Mouse (Mus musculus) lung, embryonic 14.5 days (tissue): ENCODE data around the gene Il4i1. TPM values are rescaled to one million over a fixed set of nuclear protein-coding genes. Genes with fewer than 3 reads are reported as not detected.

Source experiments
- ATAC-seq: fragments of 200-750 bp; cut with Nextera tagmentation; 2 replicates; pipeline ENCODE4 v1.8.0; 2017; ENCODE audit warnings: mild to moderate bottlenecking, moderate TSS enrichment, moderate library complexity; ENCODE audit not compliant: insufficient read depth
- DNase-seq: peaks from one replicate; pipeline ENCODE4 v3.0.0-alpha.2; 2015
- H3K27ac ChIP-seq: fragments of 300-500 bp; sonication (generic); 2 replicates; pipeline ENCODE4 v1.5.1; 2014; ENCODE audit warnings: low read depth, mild to moderate bottlenecking, moderate library complexity
- H3K27me3 ChIP-seq: fragments of 300-500 bp; sonication (generic); 2 replicates; pipeline ENCODE4 v1.6.1; 2014; ENCODE audit warnings: low read length, control low read depth; ENCODE audit not compliant: insufficient read depth
- H3K36me3 ChIP-seq: fragments of 300-500 bp; sonication (generic); 2 replicates; pipeline ENCODE4 v1.6.1; 2014; ENCODE audit warnings: control low read depth; ENCODE audit not compliant: insufficient read depth
- H3K4me1 ChIP-seq: fragments of 300-500 bp; sonication (generic); 2 replicates; pipeline ENCODE4 v1.6.1; 2014; ENCODE audit warnings: antibody characterized with exemption, control low read depth; ENCODE audit not compliant: insufficient read depth
- H3K4me2 ChIP-seq: fragments of 300-500 bp; sonication (generic); 2 replicates; pipeline ENCODE4 v1.6.1; 2014; ENCODE audit warnings: mild to moderate bottlenecking
- H3K4me3 ChIP-seq: fragments of 300-500 bp; sonication (generic); 2 replicates; pipeline ENCODE4 v1.5.1; 2014; ENCODE audit warnings: low read depth, low read length
- H3K9ac ChIP-seq: fragments of 300-500 bp; sonication (generic); 2 replicates; pipeline ENCODE4 v1.6.1; 2014
- H3K9me3 ChIP-seq: fragments of 300-500 bp; sonication (generic); 2 replicates; pipeline ENCODE4 v1.6.1; 2016; ENCODE audit warnings: low read depth, low read length, control low read depth
- CTCF ChIP-seq: IDR thresholded peaks from 2 replicates; pipeline ENCODE4 v1.5.1; 2016; ENCODE audit warnings: antibody characterized with exemption, low read depth
- WGBS: fragments of 180-500 bp; shearing (Covaris S2); extraction: QIAGEN DNeasy Blood & Tissue Kit; methylation state at CpG from one replicate; pipeline ENCODE4 v1.1.7; 2014; 5-methylcytosine and 5-hydroxymethylcytosine counted together
- polyA plus RNA-seq: library from polyadenylated mRNA; unstranded; fragments of >200 nt; fragmentation: Nextera tagmentation; extraction: Ambion mirVana; gene quantifications from 2 replicates; pipeline ENCODE4 v1.2.1, GENCODE M21; 2014

Gene Il4i1
- polyA plus RNA-seq, 1 experiment from 2014 or later, result 0.93 TPM

GRCm38 (mm10) chr7:44848561-44849415 is 32.6 kb downstream of the Il4i1 start, which contains the start of the genes Akt1s1 and Tbc1d17:
Akt1s1 (plus strand) TSS chr7:44848991.
Tbc1d17 (minus strand) TSS chr7:44849079.
- Histone ChIP-seq H3K4me3 (peak within 1 kb of the TSS; percentile 83), H3K4me2 (peak within 1 kb of the TSS; percentile 76), H3K27me3 (no peaks in the 10 kb centered on the region), H3K27ac (peak within 1 kb of the TSS; percentile 98), H3K4me1 (peaks cover 12% of the 10 kb centered on the region), H3K36me3 (peaks cover 53% of the 10 kb centered on the region), H3K9me3 (no peaks in the 10 kb centered on the region), H3K9ac (peak within 1 kb of the TSS; percentile 84)
- DNase-seq (peak; percentile 99), ATAC-seq (peak; percentile 84)
- TF ChIP-seq CTCF, result no peak
- under 1% methylated on average over 54 of the region's 54 CpGs for whole genome bisulfite sequencing

DNA sequence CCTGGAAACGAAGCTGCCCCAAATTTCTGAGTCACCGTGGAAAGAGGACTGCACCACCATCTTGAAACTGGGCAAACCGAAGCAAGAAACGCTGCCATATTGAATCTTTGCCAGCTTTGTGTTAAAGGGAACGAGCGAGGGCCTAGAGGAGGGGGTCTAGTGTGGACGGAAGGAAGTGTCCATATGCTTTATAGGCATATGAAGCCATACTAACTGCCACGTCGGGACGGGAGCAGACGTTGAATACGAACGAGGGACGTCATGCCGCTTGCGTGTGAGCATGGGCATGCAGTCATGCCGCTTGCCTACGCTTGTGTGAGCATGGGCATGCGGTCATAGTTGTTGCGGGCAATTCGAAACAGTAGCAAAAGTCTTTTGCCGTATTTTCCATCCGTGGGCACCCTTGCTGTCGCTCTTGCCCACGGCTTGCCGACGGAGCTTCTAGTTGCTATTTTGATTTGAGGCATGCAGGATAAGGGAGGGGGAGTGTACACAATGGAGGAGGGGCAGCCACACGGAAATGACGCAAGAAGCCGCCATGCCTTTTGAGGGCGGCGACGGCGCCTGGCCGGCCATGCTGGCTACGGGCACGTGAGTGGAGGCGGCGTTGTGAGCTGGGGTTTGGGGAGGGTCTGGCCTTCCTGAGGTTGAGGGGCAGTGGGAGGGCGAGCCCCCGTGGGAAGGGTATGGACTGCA is 33.4 kb downstream of the Il4i1 start:
- peaks cover 17% of the 10 kb centered on the region for H3K4me1 ChIP-seq
- no peaks in the 10 kb centered on the region for H3K27me3 ChIP-seq
- H3K4me3 ChIP-seq, result peak overlapping the region; percentile 83
- WGBS, result under 1% methylated on average over 41 of the region's 41 CpGs
- H3K36me3 ChIP-seq, result peaks cover 48% of the 10 kb centered on the region
- peak overlapping the region; percentile 84 for H3K9ac ChIP-seq
- no peak for TF ChIP-seq CTCF
- peak; percentile 60 for ATAC-seq
- no peaks in the 10 kb centered on the region for H3K9me3 ChIP-seq
- peak overlapping the region; percentile 76 for H3K4me2 ChIP-seq
- DNase-seq, result peak; percentile 96
- peak overlapping the region; percentile 98 for H3K27ac ChIP-seq

DNA sequence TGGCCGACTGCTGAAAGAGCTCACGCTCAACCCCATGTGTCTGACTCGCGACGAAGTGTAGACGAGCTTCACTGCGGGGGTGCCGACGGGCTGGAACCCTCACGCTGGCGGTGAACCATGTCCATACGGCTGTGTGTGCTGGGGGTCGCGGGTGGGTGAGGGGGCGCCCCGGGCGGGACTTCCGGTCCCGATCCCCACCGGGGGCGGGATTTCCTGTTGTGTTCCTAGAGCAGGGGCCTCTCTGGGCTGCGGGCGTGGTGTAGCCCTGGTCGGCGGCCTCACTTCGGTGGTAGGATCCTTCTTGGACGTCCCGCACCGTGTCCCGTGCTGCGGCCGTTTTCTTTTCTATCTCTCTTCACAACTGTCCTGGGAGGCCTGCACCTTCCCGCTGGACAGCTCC is 34.0 kb downstream of the Il4i1 start:
- Histone ChIP-seq H3K9me3 (no peaks in the 10 kb centered on the region), H3K36me3 (peaks cover 42% of the 10 kb centered on the region), H3K27ac (peak overlapping the region; percentile 98), H3K27me3 (no peaks in the 10 kb centered on the region), H3K4me1 (peaks cover 22% of the 10 kb centered on the region), H3K4me3 (peak overlapping the region; percentile 83), H3K9ac (peak overlapping the region; percentile 84), H3K4me2 (peak overlapping the region; percentile 76)
- peak; percentile 52 for ATAC-seq
- DNase-seq, result peak; percentile 90
- under 1% methylated on average over 33 of the region's 33 CpGs for WGBS
- TF ChIP-seq CTCF, result no peak

GRCm38 (mm10) chr7:44850789-44851624 is 34.8 kb downstream of the Il4i1 start:
- Histone ChIP-seq H3K9ac (peak overlapping the region; percentile 84), H3K4me2 (peak overlapping the region; percentile 76), H3K27me3 (no peaks in the 10 kb centered on the region), H3K36me3 (peaks cover 33% of the 10 kb centered on the region), H3K27ac (peak overlapping the region; percentile 98; the same call in 1 of the 2 replicates), H3K9me3 (no peaks in the 10 kb centered on the region), H3K4me1 (peaks cover 24% of the 10 kb centered on the region), H3K4me3 (peak overlapping the region; percentile 83)
- ATAC-seq, result no peak
- TF ChIP-seq CTCF, result no peak
- no peak for DNase-seq
- 74% methylated on average over 8 of the region's 8 CpGs for WGBS

- TF ChIP-seq CTCF, result no peak
- no peak overlapping the region for H3K4me3 ChIP-seq
- peaks cover 26% of the 10 kb centered on the region; the same call in 1 of the 2 replicates for H3K36me3 ChIP-seq
- DNase-seq (no peak), ATAC-seq (no peak)
- H3K4me2 ChIP-seq, result peak overlapping the region; percentile 76; the same call in 1 of the 2 replicates
- no peak overlapping the region for H3K9ac ChIP-seq
- H3K27me3 ChIP-seq, result no peaks in the 10 kb centered on the region
- no peaks in the 10 kb centered on the region for H3K9me3 ChIP-seq
- H3K4me1 ChIP-seq, result peaks cover 28% of the 10 kb centered on the region
- 91% methylated on average over 12 of the region's 12 CpGs for WGBS
- H3K27ac ChIP-seq, result no peak overlapping the region
These were observed 35.5 kb downstream of the Il4i1 start for GRCm38 (mm10) chr7:44851625-44852234.

- Histone ChIP-seq H3K36me3 (peaks cover 24% of the 10 kb centered on the region; the same call in 1 of the 2 replicates), H3K27me3 (no peaks in the 10 kb centered on the region), H3K27ac (no peak overlapping the region), H3K4me3 (no peak overlapping the region), H3K9ac (no peak overlapping the region), H3K4me1 (peaks cover 28% of the 10 kb centered on the region), H3K4me2 (no peak overlapping the region; the same call in 1 of the 2 replicates), H3K9me3 (no peaks in the 10 kb centered on the region)
- WGBS, result 90% methylated on average over 36 of the region's 36 CpGs
- no peak for DNase-seq
- no peak for ATAC-seq
- TF ChIP-seq CTCF, result no peak
These were observed 36.3 kb downstream of the Il4i1 start for GRCm38 (mm10) chr7:44852259-44853027.
